Mouse (Mus musculus) C2C12 (cell line): Measurements from ENCODE around the gene Kynu.

ENCODE experiments used
- CTCF ChIP-seq: IDR thresholded peaks from one replicate; pipeline ENCODE4 v1.5.1; 2011; ENCODE audit not compliant: control insufficient read depth, insufficient read depth, insufficient read length
- MYOD1 ChIP-seq: IDR thresholded peaks from one replicate; pipeline ENCODE4 v1.6.1; 2011; ENCODE audit warnings: low read depth; ENCODE audit not compliant: control insufficient read depth, insufficient read length
- MYOG ChIP-seq: IDR thresholded peaks from one replicate; pipeline ENCODE4 v1.6.1; 2011; ENCODE audit not compliant: control insufficient read depth, insufficient read length; ENCODE audit errors: extremely low read depth
- USF1 ChIP-seq: IDR thresholded peaks from one replicate; pipeline ENCODE4 v1.6.1; 2011; ENCODE audit warnings: low read depth, mild to moderate bottlenecking, control low read depth, moderate library complexity

GRCm38 (mm10) chr2:43555889-43556285, 758 bp downstream of the Kynu start:
- TF ChIP-seq CTCF: no peak
- TF ChIP-seq USF1: no peak
- no peak for TF ChIP-seq MYOG
- TF ChIP-seq MYOD1: no peak
